Mouse (Mus musculus) thymus, adult 2 months (tissue): ENCODE measurements around the gene Col25a1.

Source experiments
- CTCF ChIP-seq: fragments of 200-500 bp; IDR thresholded peaks from 2 replicates; pipeline ENCODE4 v1.5.1; 2012; ENCODE audit warnings: mild to moderate bottlenecking, control low read depth, low read length, moderate library complexity, borderline replicate concordance; ENCODE audit not compliant: control insufficient read depth, poor library complexity, insufficient read depth; ENCODE audit errors: extremely low read depth
- POLR2A ChIP-seq: fragments of 200-500 bp; IDR thresholded peaks from 2 replicates; pipeline ENCODE4 v1.6.1; 2012; ENCODE audit warnings: mild to moderate bottlenecking, low read length, control low read depth, moderate library complexity; ENCODE audit not compliant: control insufficient read depth, poor library complexity, insufficient read depth; ENCODE audit errors: extremely low read depth

GRCm38 (mm10) chr3:130137640-130138039 lies 6.3 kb downstream of the Col25a1 start:
- no peak for TF ChIP-seq CTCF
- no peak for TF ChIP-seq POLR2A
